Comparison of ENCODE assay signal across 14 mouse cellular contexts in genomic region chr11:82406358-82407221, GRCm38 (mm10). TPM values are rescaled to one million over a fixed set of nuclear protein-coding genes. Genes with fewer than 3 reads are reported as not detected.
DNase-seq lines count a peak whose midpoint lies in the region; ATAC-seq and TF ChIP-seq lines count a peak whose summit lies in the region.
"Had no signal": no experiment of that assay in that cellular context is flagged by ENCODE, and none has a peak within 500 bp of the region (broad histone marks: within the 10 kb centered on the region; RNA-seq: fewer than 3 reads in every experiment).

No protein-coding gene starts in this region.

- no peak overlapping the region for H3K27ac ChIP-seq in heart, embryonic 11.5 days (ENCODE audit: low read depth, low read length)
- H3K27ac ChIP-seq in kidney, adult 2 months (ENCODE audit: insufficient read depth, low read depth, low read length), result no peak overlapping the region
- H3K27ac ChIP-seq: embryonic facial prominence, embryonic 15.5 days; hindbrain, embryonic 15.5 days had no signal

- DNase-seq in heart, adult 11 months, result no peak
- DNase-seq in embryo, embryonic 11 days, result peak; percentile 78
- DNase-seq in kidney, adult 2 months, result peak; percentile 61
- peak; percentile 75 for DNase-seq in mesoderm, embryonic 11.5 days (ENCODE audit: low read depth, low spot score)
- no peak for DNase-seq in spleen, adult 18-20 months
- DNase-seq in testis, postnatal 10 days (ENCODE audit: low spot score), result no peak
- DNase-seq in urinary bladder, adult 18-20 months (ENCODE audit: low spot score in 2 of 2), result no peak
- DNase-seq: cerebellum, adult 2 months; liver, postnatal 0 days; thymus, adult 2 months had no signal

- TF ChIP-seq POLR2A in kidney, adult 2 months (IDR thresholded peaks at IDR 0.05; ENCODE audit: low read depth, low read length), result no peak

- no peaks in the 10 kb centered on the region for H3K4me1 ChIP-seq in heart, embryonic 11.5 days (ENCODE audit: control insufficient read depth, insufficient read depth, low read length)
- no peaks in the 10 kb centered on the region for H3K4me1 ChIP-seq in kidney, adult 2 months (ENCODE audit: control insufficient read depth, insufficient read depth, low read length)
- H3K4me1 ChIP-seq: megakaryocyte, embryonic 14.5 days had no signal

- ATAC-seq in heart, embryonic 11.5 days (replicated peaks; ENCODE audit: insufficient number of reproducible peaks, low FRiP score, low TSS enrichment), result 0 out of 2 replicates have a peak, but pooled peaks have one; percentile 18
- ATAC-seq: liver, postnatal 0 days had no signal

- H3K9me3 ChIP-seq in heart, embryonic 11.5 days (replicated peaks; ENCODE audit: control insufficient read depth, low read length), result no peaks in the 10 kb centered on the region
- H3K9me3 ChIP-seq: embryonic facial prominence, embryonic 15.5 days; hindbrain, embryonic 15.5 days; megakaryocyte, embryonic 14.5 days had no signal

- H3K36me3 ChIP-seq in heart, embryonic 11.5 days (ENCODE audit: control insufficient read depth, insufficient read depth, low read length), result no peaks in the 10 kb centered on the region
- H3K36me3 ChIP-seq in kidney, adult 2 months (ENCODE audit: control insufficient read depth, insufficient read depth, low read length), result no peaks in the 10 kb centered on the region
- H3K36me3 ChIP-seq: embryonic facial prominence, embryonic 15.5 days; hindbrain, embryonic 15.5 days had no signal

- WGBS in heart, embryonic 11.5 days (ENCODE audit: insufficient replicate concordance), result 46% methylated on average over 11 of the region's 11 CpGs
- WGBS in kidney, adult 2 months, result 55% methylated on average over 11 of the region's 11 CpGs

- no peak overlapping the region for H3K9ac ChIP-seq in heart, embryonic 11.5 days (ENCODE audit: low read depth, low read length)
- H3K9ac ChIP-seq: embryonic facial prominence, embryonic 15.5 days; hindbrain, embryonic 15.5 days; liver, postnatal 0 days had no signal

- H3K27me3 ChIP-seq in heart, embryonic 11.5 days (ENCODE audit: control insufficient read depth, insufficient read depth, low read length), result peaks cover 4% of the 10 kb centered on the region; the same call in 1 of the 2 replicates
- H3K27me3 ChIP-seq in kidney, adult 2 months (replicated peaks; ENCODE audit: control insufficient read depth, insufficient read depth, low read length), result no peaks in the 10 kb centered on the region
- H3K27me3 ChIP-seq: embryonic facial prominence, embryonic 15.5 days had no signal

- H3K4me2 ChIP-seq in heart, embryonic 11.5 days, result no peak overlapping the region
- H3K4me2 ChIP-seq: embryonic facial prominence, embryonic 15.5 days; hindbrain, embryonic 15.5 days had no signal

- TF ChIP-seq CTCF in kidney, adult 2 months (conservative IDR thresholded peaks at IDR 0.05; ENCODE audit: insufficient read depth, insufficient read length, low read depth, low read length), result no peak

- no peak overlapping the region for H3K4me3 ChIP-seq in heart, embryonic 11.5 days (ENCODE audit: low read depth, low read length)
- H3K4me3 ChIP-seq in kidney, adult 2 months (ENCODE audit: insufficient read depth, low read depth, low read length), result no peak overlapping the region
- H3K4me3 ChIP-seq: embryonic facial prominence, embryonic 15.5 days; hindbrain, embryonic 15.5 days; megakaryocyte, embryonic 14.5 days had no signal

RNA-seq across cellular contexts. Expression of gene Tmem132e, which starts 17.9 kb away (rescaled TPM):
- 0.11 and 0.29 TPM in 2 replicates for polyA plus RNA-seq in heart, embryonic 11.5 days (2014; fragmentation: Nextera tagmentation; extraction: Ambion mirVana)
- 0.26 and 0.41 TPM in 2 replicates for polyA plus RNA-seq in kidney, adult 2 months (2012; rRNA removed)

Comparison
In these comparisons a context has a peak if more than half of its experiments do, and no peak if none do; other contexts are left out.
1. DNase-seq: peak in embryo, embryonic 11 days (single experiment), kidney, adult 2 months (single experiment) and mesoderm, embryonic 11.5 days (single experiment); none in heart, adult 11 months (single experiment), spleen, adult 18-20 months (0 of 2), testis, postnatal 10 days (single experiment) and urinary bladder, adult 18-20 months (0 of 2).